ENCODE assay signal across 12 mouse cellular contexts in the genomic region with DNA sequence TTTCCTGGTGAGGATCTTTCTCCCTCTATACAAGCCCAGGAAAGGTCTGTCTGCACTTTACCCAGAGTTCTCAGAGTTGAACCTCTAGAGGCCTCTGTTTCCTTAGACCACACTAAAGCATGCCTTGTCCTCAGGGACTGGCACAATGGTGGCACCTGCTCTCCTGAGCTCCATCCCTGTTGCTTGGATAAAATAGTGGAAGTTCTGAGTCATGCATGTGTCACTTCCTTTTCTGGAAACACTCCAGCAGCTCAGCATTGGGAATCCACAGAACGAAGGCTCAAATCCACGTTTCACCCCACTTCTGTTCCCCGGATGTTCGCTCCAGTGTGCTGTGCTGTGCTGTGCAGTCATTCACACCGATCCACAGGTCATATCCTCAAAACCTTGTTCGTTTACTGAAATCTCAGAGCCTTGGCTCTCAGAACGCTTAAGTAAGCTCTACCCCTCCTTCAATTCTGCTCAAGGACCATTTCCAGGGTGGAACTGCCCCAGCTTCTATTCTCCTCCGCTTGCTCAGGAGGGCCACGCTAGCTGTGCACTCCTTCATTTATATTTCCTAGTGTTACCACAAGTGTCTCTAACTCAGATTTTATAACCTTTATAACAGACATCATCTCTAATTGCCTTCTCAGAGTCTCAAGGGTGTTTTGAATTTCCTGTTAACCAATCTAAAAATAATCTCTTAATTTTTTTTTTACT.
A peak's percentile ranks its signal among the peaks of the same experiment; 100 is the strongest.
DNase-seq lines count a peak whose midpoint lies in the region; ATAC-seq lines count a peak whose summit lies in the region.
"Had no signal": no experiment of that assay in that cellular context is flagged by ENCODE, and none has a peak within 500 bp of the region (broad histone marks: within the 10 kb centered on the region; RNA-seq: fewer than 3 reads in every experiment).

No protein-coding gene starts in this region.

- H3K9me3 ChIP-seq in limb, embryonic 15.5 days: no peaks in the 10 kb centered on the region
- H3K9me3 ChIP-seq: neural tube, embryonic 12.5 days had no signal

- WGBS in limb, embryonic 15.5 days: 53% methylated on average over 9 of the region's 9 CpGs

- ATAC-seq in limb, embryonic 15.5 days (ENCODE audit: insufficient number of reproducible peaks, low FRiP score, low TSS enrichment, low read depth): peak; percentile 30; the same call in 1 of the 2 replicates
- no peak for ATAC-seq in monocyte, adult 5-6 weeks (replicated peaks; ENCODE audit: insufficient number of reproducible peaks, low FRiP score, low TSS enrichment, poor library complexity, severe bottlenecking)
- ATAC-seq in granulocyte monocyte progenitor cell, adult 5-6 weeks (replicated peaks; ENCODE audit: poor library complexity, severe bottlenecking): no peak

- peak; percentile 48 to 86 for DNase-seq in adrenal gland, adult (ENCODE audit: inconsistent age in 2 of 2, low spot score in 1 of 2)
- DNase-seq in adrenal gland, postnatal 4 days (ENCODE audit: low spot score in 2 of 2): no peak
- peak; percentile 28 for DNase-seq in NIH3T3 (ENCODE audit: low read depth)
- peak; percentile 13 for DNase-seq in kidney, adult 18-20 months
- no peak for DNase-seq in spleen, postnatal 36 days (ENCODE audit: low spot score in 2 of 2)
- DNase-seq: spleen, adult 18-20 months; thymus, postnatal 4 days had no signal

- H3K27me3 ChIP-seq in limb, embryonic 15.5 days: no peaks in the 10 kb centered on the region
- H3K27me3 ChIP-seq: neural tube, embryonic 12.5 days had no signal

- H3K36me3 ChIP-seq in limb, embryonic 15.5 days: no peaks in the 10 kb centered on the region
- H3K36me3 ChIP-seq: neural tube, embryonic 12.5 days had no signal

- H3K4me3 ChIP-seq in limb, embryonic 15.5 days: no peak overlapping the region
- H3K4me3 ChIP-seq: left cerebral cortex, adult 2 months; neural tube, embryonic 12.5 days had no signal

- H3K4me2 ChIP-seq in limb, embryonic 15.5 days: no peak overlapping the region
- H3K4me2 ChIP-seq: neural tube, embryonic 12.5 days had no signal

- peak overlapping the region; percentile 22 for H3K27ac ChIP-seq in limb, embryonic 15.5 days
- H3K27ac ChIP-seq: left cerebral cortex, adult 2 months; neural tube, embryonic 12.5 days had no signal

- H3K4me1 ChIP-seq in limb, embryonic 15.5 days: 0 out of 2 replicates have a peak, but pooled peaks cover 2% of the 10 kb centered on the region

- no peak overlapping the region for H3K9ac ChIP-seq in limb, embryonic 15.5 days
- H3K9ac ChIP-seq: neural tube, embryonic 12.5 days had no signal

Comparison
In these comparisons a context has a peak if more than half of its experiments do, and no peak if none do; other contexts are left out.
1. DNase-seq: peak in adrenal gland, adult (2 of 2), NIH3T3 (single experiment) and kidney, adult 18-20 months (single experiment); none in adrenal gland, postnatal 4 days (0 of 2) and spleen, postnatal 36 days (0 of 2).